Mouse (Mus musculus) adrenal gland, postnatal 10 days (tissue): ENCODE measurements around the gene Rufy1. TPM values are rescaled to one million over a fixed set of nuclear protein-coding genes. Genes with fewer than 3 reads are reported as not detected.

Experiments used
- DNase-seq: peaks from one replicate; pipeline ENCODE4 v3.0.0; 2021; ENCODE audit warnings: mixed read lengths
- microRNA-seq: library from miRNA; unstranded; fragments of <30 nt; microRNA quantifications from one replicate; pipeline ENCODE4 v1.2.0, GENCODE M21; 2021
- total RNA-seq, 2 experiments: library from RNA; stranded (reverse); gene quantifications; 2 replicates each; pipeline ENCODE4 v1.2.3; 2021

Gene Rufy1
- total RNA-seq, 2 experiments from 2014 or later, result 24.0 to 25.3 TPM

GRCm38 (mm10) chr11:50352177-50352576 lies 78.7 kb downstream of the Rufy1 start:
- DNase-seq, result no peak

DNA sequence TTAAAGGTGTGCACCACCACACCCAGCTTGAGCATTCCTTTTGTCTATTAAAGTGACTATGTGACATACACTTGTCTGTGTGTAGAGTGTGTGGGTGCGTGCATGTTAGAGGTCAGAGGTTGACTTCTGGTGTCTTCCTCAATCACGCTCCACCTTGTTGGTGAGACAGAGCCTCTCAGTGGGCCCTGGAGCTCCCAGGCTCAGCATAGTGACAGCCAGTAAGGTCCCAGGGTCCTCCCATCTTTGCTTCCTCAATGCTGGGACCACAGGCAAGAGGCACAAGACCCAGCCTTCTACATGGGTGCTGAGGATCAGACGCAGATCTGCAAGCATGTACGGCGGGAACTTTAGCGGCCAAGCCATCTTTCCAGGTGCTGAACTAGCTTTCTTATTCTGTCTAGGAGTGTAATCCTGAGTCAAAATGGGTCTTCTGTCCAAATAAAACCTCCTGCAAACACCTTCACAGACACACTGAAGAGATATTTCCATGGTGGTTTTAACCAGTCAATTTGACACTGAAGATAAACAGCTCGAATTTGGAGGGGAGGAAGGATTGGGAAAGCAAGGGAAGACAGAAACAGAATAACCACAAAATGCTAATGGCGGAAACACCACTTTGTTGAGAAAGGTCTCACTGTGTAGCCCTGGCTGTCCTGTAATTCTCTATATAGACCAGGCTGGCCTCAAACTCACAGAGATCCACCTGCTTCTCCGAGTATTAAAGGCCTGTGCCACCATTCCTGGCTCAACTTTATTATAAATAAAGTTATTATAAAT lies 84.5 kb downstream of the Rufy1 start:
- DNase-seq, result no peak

- no peak for DNase-seq
Observed at GRCm38 (mm10) chr11:50345486-50345885, 85.4 kb downstream of the Rufy1 start.

Small RNA genes lying within 50 kb of the gene (microRNA-seq; reads per million reads assigned to microRNA genes)
- gene Mir804, result not detected

Other genes with a start within 250 kb of the Rufy1 start
- gene Sqstm1, start 220.3 kb downstream of the Rufy1 start, total RNA-seq, result 100 to 1,000 TPM; 321 to 332 TPM
- gene Mgat4b, start 220.2 kb downstream of the Rufy1 start, total RNA-seq, result 100 to 1,000 TPM; 118 to 141 TPM
- gene Ltc4s, start 192.5 kb downstream of the Rufy1 start, total RNA-seq, result 10 to 100 TPM; 10.1 to 12.6 TPM
- gene Maml1, start 138.8 kb downstream of the Rufy1 start, total RNA-seq, result 10 to 100 TPM; 24.4 to 25.2 TPM
- gene Canx, start 105.5 kb downstream of the Rufy1 start, total RNA-seq, result 100 to 1,000 TPM; 304 to 310 TPM
- gene Cby3, start 76.7 kb downstream of the Rufy1 start, total RNA-seq, result not detected
- 100 to 1,000 TPM; 205 to 288 TPM for gene Hnrnph1, start 54.1 kb downstream of the Rufy1 start, total RNA-seq
- gene Adamts2, start 171.0 kb upstream of the Rufy1 start, total RNA-seq, result 10 to 100 TPM; 17.6 to 19.4 TPM